Mouse (Mus musculus): Measurements from ENCODE around the gene Olfr303.
"Not testable (repeated sequence)": the region's sequence is repeated elsewhere in the genome, so short reads cannot be mapped to it uniquely, and the experiment has no call there.

DNA sequence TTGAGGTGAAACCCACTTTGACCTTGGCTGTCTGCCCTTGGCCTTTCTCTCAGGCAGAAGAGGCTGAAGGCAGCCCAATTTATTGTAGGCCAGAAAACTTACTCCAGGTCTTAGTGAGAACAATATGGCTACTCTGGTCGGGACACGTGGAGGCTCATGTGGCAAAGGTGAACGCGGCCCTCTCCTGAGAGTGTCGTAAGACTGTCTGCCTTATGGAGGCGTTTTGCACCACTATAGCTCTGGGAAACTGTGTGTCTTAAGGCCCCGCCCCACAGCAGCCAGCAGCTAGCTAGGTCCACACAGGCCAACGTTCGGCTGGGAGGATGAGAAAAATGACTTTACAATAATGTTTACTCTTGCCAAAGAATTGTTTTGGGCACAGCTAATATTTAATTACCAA lies 51.3 kb downstream of the Olfr303 start:
- TF ChIP-seq POLR2A (IDR thresholded peaks at IDR 0.05; ENCODE audit: extremely low read depth, insufficient read depth, low read length); CTCF (IDR thresholded peaks at IDR 0.05; ENCODE audit: low read depth, low read length): not testable (repeated sequence)
